Mouse (Mus musculus): ENCODE results near the gene Ache.

The Ache gene

DNA sequence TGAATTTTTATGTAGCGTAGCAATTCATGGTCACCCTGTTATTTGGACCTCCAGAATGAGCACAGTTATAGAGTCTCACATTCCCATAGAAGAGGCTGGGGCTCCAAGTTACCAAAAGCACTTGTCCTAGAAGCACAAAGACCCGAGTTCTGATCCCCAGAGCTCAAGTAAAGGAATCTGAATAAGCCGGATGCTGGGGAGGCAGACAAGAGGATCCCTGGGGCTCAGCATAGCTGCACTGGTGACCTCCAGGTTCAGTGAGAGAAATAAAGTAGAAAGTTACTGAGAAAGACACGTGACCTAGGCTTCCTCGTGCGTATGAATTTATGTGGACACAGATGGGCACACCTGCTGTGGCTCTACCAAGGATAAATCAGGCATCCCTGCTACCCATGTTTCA lies 47.7 kb downstream of the Ache start:
- DNase-seq = no peak

DNA sequence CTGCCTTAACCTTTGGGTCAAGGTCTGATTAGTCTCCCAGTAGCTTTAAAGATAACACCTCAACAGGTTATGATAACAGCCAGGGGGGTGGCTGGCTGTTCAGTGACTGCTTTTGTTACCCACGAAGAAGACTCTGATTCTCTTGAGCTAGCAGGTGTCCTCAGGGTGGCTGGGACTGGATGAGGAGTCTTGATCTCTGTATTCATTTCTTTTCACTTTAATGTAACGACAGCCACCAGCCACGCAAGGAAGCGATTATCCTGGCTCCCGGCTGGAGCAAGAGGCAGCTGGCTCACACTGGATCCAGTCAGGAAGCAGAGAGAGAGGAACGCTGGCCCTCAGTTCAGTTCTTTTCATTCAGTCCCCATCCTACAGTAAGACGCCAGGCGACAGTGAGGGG lies 49.9 kb downstream of the Ache start:
- no peak for DNase-seq

DNA sequence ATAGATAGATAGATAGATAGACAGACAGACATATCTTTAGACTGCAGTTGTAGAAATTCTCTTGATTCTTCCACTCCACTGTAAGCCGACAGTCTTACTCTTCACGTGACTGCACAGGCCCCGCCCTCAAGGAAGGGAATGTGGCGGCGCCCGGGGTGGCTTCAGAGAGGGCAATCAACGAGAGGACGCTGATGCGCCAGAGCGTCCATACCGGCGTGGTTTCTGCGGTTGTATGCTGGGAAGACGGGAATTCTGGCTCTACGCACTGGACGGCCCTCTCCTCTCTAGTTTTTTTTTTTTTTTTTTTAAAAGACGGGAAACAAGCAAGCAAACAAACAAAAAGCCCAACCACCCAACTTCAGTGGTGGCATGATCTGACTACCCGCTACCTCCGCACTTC lies 50.9 kb downstream of the Ache start:
- peak; percentile 92 to 96 for DNase-seq

GRCm38 (mm10) chr5:137338663-137339289 lies 51.5 kb downstream of the Ache start:
- DNase-seq = peak in 1 of 2 experiments; percentile 37

GRCm38 (mm10) chr5:137339290-137339979 lies 52.1 kb downstream of the Ache start:
- peak; percentile 41 to 43 for DNase-seq

GRCm38 (mm10) chr5:137340222-137340621 lies 52.9 kb downstream of the Ache start:
- DNase-seq = no peak

DNA sequence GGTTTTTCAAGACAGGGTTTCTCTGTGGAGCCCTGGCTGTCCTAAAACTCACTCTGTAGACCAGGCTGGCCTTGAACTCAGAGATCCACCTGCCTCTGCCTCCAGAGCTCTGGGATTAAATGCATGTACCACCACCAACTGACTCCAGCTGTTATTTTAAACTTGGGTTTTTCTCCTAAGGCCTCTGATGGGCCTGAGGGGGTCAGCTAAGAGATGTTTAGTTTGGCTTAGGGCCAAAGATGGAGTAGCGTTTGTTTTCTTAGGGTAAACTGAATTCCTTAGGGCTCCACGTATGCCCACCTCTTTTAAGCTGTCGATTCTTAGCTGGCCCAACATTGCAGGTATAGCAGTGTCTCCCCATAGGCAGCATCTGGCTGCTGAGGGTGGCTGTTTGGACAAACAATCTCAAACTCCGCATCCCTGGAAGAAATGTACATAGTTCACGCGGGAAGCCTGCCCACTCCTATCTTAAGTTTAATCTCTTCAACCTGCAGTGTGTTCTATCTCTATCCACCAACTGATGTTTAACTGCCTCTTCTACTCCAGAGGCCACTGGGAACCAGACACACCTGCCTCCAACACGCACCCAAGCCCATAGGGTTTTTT lies 55.2 kb downstream of the Ache start:
- no peak for DNase-seq

GRCm38 (mm10) chr5:137343412-137343811 lies 56.1 kb downstream of the Ache start:
- DNase-seq = no peak

- DNase-seq = no peak
Measured at GRCm38 (mm10) chr5:137343869-137344268, 56.5 kb downstream of the Ache start.

All from cerebellum, adult 18-20 months (tissue).